Mouse (Mus musculus) megakaryocyte, embryonic 14.5 days (primary cell): ENCODE measurements around the gene Atxn3. TPM values are rescaled to one million over a fixed set of nuclear protein-coding genes. Genes with fewer than 3 reads are reported as not detected.
"Not testable (repeated sequence)": the region's sequence is repeated elsewhere in the genome, so short reads cannot be mapped to it uniquely, and the experiment has no call there.

ENCODE experiments used
- H3K27me3 ChIP-seq: replicated peaks from 2 replicates; pipeline ENCODE3; 2012; ENCODE audit warnings: inconsistent platforms
- H3K36me3 ChIP-seq: replicated peaks from 2 replicates; pipeline ENCODE3; 2012; ENCODE audit warnings: low read length, inconsistent platforms, mixed read lengths
- H3K4me1 ChIP-seq: 2 replicates; pipeline ENCODE4 v1.6.1; 2012; ENCODE audit warnings: inconsistent platforms
- H3K4me3 ChIP-seq: replicated peaks from 2 replicates; pipeline ENCODE3; 2012; ENCODE audit warnings: moderate library complexity, mild to moderate bottlenecking, inconsistent platforms
- H3K9me3 ChIP-seq: 2 replicates; pipeline ENCODE4 v1.6.1; 2012; ENCODE audit warnings: inconsistent platforms
- FLI1 ChIP-seq: IDR thresholded peaks from 2 replicates; pipeline ENCODE4 v1.6.1; 2012; ENCODE audit warnings: low read length, inconsistent platforms, mixed read lengths
- GATA1 ChIP-seq: IDR thresholded peaks from 3 replicates; pipeline ENCODE4 v1.6.1; 2012; ENCODE audit warnings: mixed read lengths, low read length, inconsistent platforms, borderline replicate concordance
- polyA plus RNA-seq: library from polyadenylated mRNA; stranded (reverse); fragments of >175 nt; gene quantifications from 2 replicates; pipeline ENCODE4 v1.2.3, GENCODE M21; 2012; ENCODE audit warnings: low replicate concordance; ENCODE audit not compliant: insufficient read depth

The Atxn3 gene
- polyA plus RNA-seq, 1 experiment, result 0.38 TPM

DNA sequence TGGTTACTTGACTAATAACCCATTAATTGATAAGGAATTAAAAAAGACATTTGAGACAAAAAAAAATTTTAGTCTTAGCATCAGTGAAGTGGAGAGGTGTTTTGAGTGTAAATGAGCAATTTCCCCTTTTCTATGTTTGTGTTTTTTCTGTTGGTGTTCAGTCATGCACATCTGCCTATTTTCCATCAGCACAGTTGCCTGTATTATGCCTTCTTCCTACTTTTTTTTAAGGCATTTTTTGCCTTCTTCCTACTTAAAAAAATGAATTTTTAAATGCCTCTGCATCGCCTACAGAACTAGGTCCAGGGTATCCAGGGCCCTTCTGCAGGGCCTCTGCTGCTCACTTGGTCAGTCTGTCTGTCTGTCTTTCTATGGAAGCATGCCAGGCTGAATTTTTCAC, 20.5 kb upstream of the Atxn3 start:
- TF ChIP-seq FLI1, result no peak
- no peak for TF ChIP-seq GATA1
- H3K36me3 ChIP-seq, result peaks cover 35% of the 10 kb centered on the region
- no peaks in the 10 kb centered on the region for H3K9me3 ChIP-seq
- peaks cover 58% of the 10 kb centered on the region for H3K4me1 ChIP-seq
- peak overlapping the region; percentile 54 for H3K4me3 ChIP-seq
- H3K27me3 ChIP-seq, result no peaks in the 10 kb centered on the region

DNA sequence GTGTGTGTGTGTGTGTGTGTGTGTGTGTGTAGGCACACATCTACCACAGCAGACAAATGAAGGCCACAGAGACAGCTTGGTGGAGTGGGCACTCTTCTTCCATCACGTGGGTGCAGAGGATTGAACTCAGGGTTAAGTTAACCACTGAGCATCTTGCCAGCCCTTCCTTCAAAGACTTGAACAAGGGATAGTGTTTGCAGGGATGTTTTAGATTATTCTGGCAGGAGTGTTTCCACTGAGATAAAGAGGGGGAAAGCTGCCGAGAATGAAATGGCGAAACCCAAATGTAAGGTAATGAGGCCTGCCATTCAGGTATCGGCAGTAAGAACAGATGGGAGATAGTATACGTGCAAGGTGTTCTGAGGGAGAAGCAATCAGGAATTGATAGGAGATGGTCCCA, 20.1 kb upstream of the Atxn3 start:
- peaks cover 63% of the 10 kb centered on the region for H3K4me1 ChIP-seq
- H3K9me3 ChIP-seq, result no peaks in the 10 kb centered on the region
- H3K36me3 ChIP-seq, result peaks cover 35% of the 10 kb centered on the region
- no peak for TF ChIP-seq FLI1
- no peak for TF ChIP-seq GATA1
- H3K4me3 ChIP-seq, result peak overlapping the region; percentile 100
- no peaks in the 10 kb centered on the region for H3K27me3 ChIP-seq

DNA sequence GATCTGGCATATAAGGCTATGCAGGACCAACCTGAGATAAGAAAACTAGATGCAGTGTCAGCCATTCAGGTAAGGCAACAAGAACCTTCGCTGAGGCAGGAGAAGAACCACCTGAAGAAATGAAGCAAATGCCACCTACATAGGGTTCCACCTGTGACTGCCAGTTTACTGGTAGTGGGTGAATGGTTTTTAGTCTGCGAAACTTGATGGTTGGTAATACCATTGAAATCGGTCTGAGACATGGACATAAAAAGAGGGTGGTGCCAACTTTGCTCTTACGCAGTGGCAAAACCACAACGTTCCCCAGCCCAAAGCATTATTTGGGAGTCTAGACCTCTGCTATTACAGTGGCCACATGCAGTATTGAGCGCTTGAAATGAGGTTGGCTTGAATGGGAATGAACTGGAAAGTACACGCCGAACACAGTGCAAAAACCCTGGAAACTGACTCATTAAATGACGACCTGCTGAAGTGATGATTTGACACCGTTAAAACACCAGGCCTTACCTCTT, 19.4 kb upstream of the Atxn3 start:
- Histone ChIP-seq H3K4me3 (peak overlapping the region; percentile 100), H3K4me1 (peaks cover 66% of the 10 kb centered on the region)
- TF ChIP-seq GATA1 (no peak), FLI1 (no peak)

DNA sequence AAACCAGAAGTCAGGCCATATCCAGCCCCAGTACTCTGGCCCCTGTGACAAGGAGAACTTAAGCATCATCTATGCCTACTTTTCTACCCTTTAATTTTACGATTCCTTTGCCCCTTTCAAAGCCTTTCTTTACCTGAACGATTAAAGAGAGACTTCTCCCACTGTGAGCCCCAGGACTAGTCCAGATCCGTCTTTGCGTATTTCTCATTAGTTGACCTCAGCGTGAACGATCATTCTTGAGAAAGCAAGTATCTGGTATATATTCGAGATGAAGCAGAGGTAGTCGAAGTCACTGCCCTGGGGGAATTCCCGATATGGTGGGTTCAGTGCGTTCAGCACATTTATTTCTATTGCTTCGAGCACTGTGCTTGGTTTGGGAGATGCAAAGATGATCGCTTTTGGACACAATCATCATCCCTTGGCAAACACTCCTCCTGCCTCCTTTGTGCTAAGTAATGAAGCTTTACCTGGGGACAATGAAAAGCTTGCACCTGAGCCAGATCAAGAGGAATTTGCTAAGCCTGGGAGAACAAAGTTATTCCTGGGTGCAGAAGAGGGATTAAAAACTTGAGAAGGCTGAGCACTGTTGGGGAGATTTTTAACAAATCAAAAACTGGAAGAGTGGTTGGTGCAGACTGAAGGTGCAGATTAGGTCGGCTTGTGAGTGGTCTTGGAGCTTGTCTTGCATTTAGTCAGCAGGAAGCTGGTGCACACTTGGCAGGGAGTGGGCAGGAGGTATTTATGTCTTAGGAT, 18.8 kb upstream of the Atxn3 start:
- Histone ChIP-seq H3K36me3 (peaks cover 34% of the 10 kb centered on the region), H3K4me1 (peaks cover 71% of the 10 kb centered on the region), H3K9me3 (no peaks in the 10 kb centered on the region), H3K4me3 (peak overlapping the region; percentile 100), H3K27me3 (no peaks in the 10 kb centered on the region)
- TF ChIP-seq GATA1 (no peak), FLI1 (no peak)

More for the DNA sequence above, 19.4 kb upstream of the Atxn3 start:
- Histone ChIP-seq H3K36me3 (peaks cover 34% of the 10 kb centered on the region), H3K9me3 (no peaks in the 10 kb centered on the region), H3K27me3 (no peaks in the 10 kb centered on the region)

DNA sequence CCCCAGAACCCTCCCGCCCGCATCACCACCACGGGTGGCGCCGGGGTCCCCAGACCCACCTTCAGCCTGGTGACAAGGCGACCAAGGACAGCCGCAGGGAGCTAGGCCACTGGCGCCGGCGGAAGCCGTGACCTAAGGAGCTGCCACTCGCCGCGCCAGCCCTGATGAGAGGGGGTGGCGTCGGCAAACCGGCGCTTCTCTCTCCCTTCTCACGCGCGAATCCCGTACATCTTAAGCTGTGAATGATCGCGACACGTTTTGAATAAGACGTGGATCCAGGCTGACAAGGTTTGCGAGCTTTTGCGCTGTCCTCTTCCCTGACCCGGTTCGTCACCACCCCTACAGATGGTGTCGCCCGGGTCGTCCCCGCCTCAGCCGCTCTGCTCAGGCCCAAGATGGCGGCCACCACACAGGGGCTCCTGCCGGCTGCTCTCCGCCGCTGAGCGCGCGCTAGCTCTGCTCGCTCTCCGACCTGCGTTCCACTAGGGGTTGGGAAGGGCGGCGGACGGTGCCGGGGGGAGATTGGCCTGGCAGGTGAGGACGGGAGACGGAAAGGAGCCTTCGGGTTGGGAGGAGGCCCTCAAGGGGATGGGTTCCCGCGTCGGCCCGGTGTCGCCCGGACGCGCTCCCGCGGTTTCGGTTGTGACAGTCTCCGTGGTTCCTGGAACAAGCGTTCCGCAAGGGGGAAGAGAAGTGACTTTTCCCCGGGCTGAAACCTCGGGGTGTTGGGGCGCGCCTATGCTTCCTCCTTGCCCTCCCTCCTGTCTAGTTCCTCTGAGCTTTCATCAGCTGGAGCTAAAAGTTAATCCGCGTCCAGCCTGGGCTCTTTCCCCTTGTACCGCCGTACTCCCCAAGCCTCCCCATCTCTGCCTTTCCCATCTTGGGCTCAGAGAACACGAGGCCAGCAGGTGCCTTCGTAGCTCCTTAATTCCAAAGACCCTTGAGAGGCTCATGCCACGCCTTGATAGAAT, 17.8 kb upstream of the Atxn3 start, which contains the start of gene Cpsf2:
Gene Cpsf2 (plus strand): TSS at position 388 of the 971 bp plus-strand sequence.
- Histone ChIP-seq H3K9me3 (no peaks in the 10 kb centered on the region), H3K4me1 (peaks cover 71% of the 10 kb centered on the region), H3K4me3 (peak within 1 kb of the TSS; percentile 100), H3K36me3 (peaks cover 35% of the 10 kb centered on the region), H3K27me3 (no peaks in the 10 kb centered on the region)
- TF ChIP-seq GATA1 (no peak), FLI1 (no peak)

DNA sequence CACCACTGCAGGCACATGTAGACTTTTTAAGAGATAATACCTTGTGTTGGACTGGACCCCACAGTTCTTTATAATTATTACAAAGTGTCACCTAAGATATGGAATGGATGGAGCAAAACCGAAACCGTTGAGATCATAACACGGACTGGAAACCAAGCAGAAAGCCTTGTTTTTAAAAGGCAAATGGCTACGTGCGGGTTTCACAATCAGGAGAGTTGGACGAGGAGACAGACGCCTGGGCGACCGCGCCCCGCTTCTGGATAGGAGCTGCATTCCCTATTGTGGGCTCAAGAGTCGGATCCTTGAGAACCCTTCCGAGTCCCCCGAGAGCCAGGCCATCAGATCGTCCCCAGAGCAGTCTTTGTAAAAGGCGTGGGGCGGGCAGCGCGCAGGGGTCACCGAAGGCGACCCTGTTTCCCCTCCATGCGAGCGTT, 17.1 kb upstream of the Atxn3 start:
- Histone ChIP-seq H3K27me3 (no peaks in the 10 kb centered on the region), H3K9me3 (no peaks in the 10 kb centered on the region), H3K36me3 (peaks cover 37% of the 10 kb centered on the region), H3K4me3 (peak overlapping the region; percentile 100), H3K4me1 (peaks cover 67% of the 10 kb centered on the region)
- TF ChIP-seq GATA1, result no peak
- no peak for TF ChIP-seq FLI1

DNA sequence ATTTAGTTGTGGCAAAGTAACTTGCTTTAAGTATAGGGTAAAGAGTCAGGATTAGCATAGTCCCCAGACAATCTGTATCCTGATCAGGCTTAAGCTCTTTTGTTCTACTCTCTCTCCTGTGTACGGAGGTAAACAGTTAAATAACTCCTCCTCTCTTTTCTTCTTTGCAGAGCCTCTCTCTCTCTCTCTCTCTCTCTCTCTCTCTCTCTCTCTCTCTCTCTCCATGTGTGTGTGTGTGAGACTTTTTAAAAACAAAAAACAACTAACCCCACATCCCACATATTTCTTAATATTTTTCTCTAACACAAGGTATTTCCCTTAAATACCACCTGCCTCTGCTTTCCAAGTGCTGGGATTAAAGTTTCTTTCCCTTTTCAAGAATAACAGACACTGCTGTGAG, 16.5 kb upstream of the Atxn3 start:
- TF ChIP-seq FLI1 (no peak), GATA1 (no peak)
- peak overlapping the region; percentile 100 for H3K4me3 ChIP-seq

DNA sequence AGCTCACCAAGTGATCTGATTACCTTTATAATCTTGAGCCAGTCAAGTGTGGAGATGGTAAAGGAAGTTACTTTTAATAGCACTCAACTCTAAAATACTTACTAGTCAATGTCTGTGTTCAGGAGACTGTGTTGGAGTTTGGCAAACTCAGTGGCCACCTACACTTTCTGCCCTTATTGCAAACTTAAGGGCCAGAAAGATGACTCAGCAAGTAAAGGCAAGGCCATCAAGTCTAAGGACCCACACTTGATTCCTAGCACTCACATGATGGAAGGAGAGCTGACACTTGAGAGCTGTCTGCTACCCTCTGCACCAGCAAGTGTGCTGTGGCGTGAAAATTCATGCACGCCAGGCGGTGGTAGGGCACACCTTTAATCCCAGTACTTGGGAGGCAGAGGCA, 14.2 kb upstream of the Atxn3 start:
- Histone ChIP-seq H3K4me3 (peak overlapping the region; percentile 82), H3K36me3 (peaks cover 59% of the 10 kb centered on the region), H3K9me3 (no peaks in the 10 kb centered on the region), H3K27me3 (no peaks in the 10 kb centered on the region), H3K4me1 (peaks cover 49% of the 10 kb centered on the region)
- TF ChIP-seq GATA1 (no peak), FLI1 (no peak)

More for the DNA sequence above, 16.5 kb upstream of the Atxn3 start:
- peaks cover 66% of the 10 kb centered on the region for H3K4me1 ChIP-seq
- no peaks in the 10 kb centered on the region for H3K27me3 ChIP-seq
- peaks cover 41% of the 10 kb centered on the region for H3K36me3 ChIP-seq
- no peaks in the 10 kb centered on the region for H3K9me3 ChIP-seq

DNA sequence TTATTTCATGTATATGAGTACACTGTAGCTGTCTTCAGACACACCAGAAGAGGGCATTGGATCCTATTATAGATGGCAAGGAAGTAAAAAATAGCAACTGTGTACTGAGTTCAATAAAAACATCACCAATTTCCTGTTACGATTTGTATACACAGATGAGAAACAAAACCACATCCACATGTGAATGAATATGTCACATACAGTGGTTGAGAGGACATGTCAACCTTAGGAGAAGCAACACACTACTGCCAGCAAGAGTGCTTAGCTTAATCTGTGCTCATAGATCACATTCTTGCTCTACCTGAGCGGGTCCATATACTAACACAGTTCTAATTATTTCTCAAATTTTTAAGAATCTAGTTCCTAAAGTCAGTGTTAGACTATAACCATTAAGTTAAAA, 13.3 kb upstream of the Atxn3 start:
- peaks cover 68% of the 10 kb centered on the region for H3K36me3 ChIP-seq
- H3K4me3 ChIP-seq, result peak overlapping the region; percentile 21
- no peaks in the 10 kb centered on the region for H3K27me3 ChIP-seq
- peaks cover 45% of the 10 kb centered on the region for H3K4me1 ChIP-seq
- TF ChIP-seq GATA1, result no peak
- TF ChIP-seq FLI1, result no peak
- H3K9me3 ChIP-seq, result no peaks in the 10 kb centered on the region

DNA sequence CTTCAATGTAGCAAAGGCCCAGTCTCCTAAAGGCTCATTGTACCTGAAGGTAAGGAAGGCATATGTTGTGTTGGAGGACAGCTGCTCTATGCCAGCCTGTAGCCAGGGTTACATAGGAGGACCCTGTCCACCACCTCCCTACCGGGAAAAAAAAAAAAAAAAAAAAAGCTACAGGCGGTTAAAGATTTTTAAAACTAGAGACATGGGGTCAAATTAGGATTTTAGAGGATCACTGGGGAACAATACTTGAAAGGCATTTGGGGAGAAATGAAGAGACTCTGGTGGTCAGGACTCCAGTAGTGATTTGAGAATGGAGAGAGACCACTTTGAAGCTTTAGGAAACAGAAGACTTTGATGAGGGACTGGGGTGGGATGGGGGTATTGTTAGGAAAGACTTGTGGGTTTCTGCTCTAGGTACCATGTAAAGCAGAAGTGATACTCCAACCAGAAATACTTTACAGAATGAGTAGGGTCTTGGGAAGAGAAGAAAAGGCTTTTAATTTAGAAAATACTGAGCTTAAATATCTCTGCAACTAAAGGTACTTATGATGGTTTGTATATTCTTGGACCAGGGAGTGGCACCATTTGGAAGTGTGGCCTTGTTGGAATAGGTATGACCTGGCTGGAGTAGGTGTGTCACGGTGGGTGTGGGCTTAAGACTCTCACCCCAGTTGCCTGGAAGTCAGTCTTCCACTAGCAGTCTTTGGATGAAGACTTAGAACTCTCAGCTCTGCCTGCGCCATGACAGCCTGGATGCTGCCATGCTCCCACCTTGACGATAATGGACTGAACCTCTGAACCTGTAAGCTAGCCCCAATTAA, 1.1 kb upstream of the Atxn3 start:
- H3K9me3 ChIP-seq, result peaks cover 16% of the 10 kb centered on the region
- H3K36me3 ChIP-seq, result peaks cover 33% of the 10 kb centered on the region
- H3K4me3 ChIP-seq, result peak overlapping the region; percentile 96
- H3K4me1 ChIP-seq, result peaks cover 50% of the 10 kb centered on the region
- not testable (repeated sequence) for H3K27me3 ChIP-seq
